29 mouse cellular contexts compared by ENCODE assay signal in the genomic region with DNA sequence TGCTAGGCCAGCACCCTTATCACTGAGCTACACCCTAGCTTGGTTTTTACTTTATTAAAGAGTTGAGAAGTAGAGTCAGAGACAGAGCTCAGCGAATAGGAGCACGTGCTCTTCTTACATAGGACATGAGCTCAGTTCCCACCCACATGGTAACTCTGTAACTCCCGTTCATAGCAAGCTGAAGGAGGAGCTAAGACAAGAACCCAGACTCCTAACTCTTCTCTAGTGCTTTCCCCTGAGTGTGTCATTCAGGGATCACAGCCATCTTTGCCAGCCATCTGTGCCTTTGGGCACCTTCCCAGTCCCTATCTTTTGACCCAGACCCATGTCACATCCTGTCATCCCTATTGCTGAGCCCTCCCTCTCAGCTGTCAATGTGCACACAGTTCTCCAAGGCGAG. TPM values are rescaled to one million over a fixed set of nuclear protein-coding genes. Genes with fewer than 3 reads are reported as not detected.
DNase-seq lines count a peak whose midpoint lies in the region; ATAC-seq lines count a peak whose summit lies in the region.
"Had no signal": no experiment of that assay in that cellular context is flagged by ENCODE, and none has a peak within 500 bp of the region (broad histone marks: within the 10 kb centered on the region; RNA-seq: fewer than 3 reads in every experiment).

No protein-coding gene starts in this region.

- no peak overlapping the region for H3K4me2 ChIP-seq in liver, embryonic 15.5 days
- H3K4me2 ChIP-seq in forebrain, embryonic 13.5 days = no peak overlapping the region
- H3K4me2 ChIP-seq in midbrain, embryonic 11.5 days = no peak overlapping the region
- H3K4me2 ChIP-seq in midbrain, embryonic 16.5 days (ENCODE audit: low read length) = no peak overlapping the region
- H3K4me2 ChIP-seq: heart, embryonic 15.5 days; hindbrain, embryonic 13.5 days; midbrain, embryonic 15.5 days had no signal

- no peaks in the 10 kb centered on the region for H3K27me3 ChIP-seq in liver, embryonic 15.5 days
- no peaks in the 10 kb centered on the region for H3K27me3 ChIP-seq in forebrain, embryonic 13.5 days
- no peaks in the 10 kb centered on the region for H3K27me3 ChIP-seq in midbrain, embryonic 11.5 days (ENCODE audit: control insufficient read depth, insufficient read depth, low read length)
- no peaks in the 10 kb centered on the region for H3K27me3 ChIP-seq in midbrain, embryonic 16.5 days (ENCODE audit: control insufficient read depth, insufficient read depth, low read depth, low read length)
- H3K27me3 ChIP-seq: heart, embryonic 15.5 days; hindbrain, embryonic 13.5 days; midbrain, embryonic 15.5 days had no signal

- DNase-seq in cerebellum, postnatal 14 days = peak; percentile 17 to 21
- DNase-seq in cerebellum, adult 9-10 months = no peak
- DNase-seq in liver = peak; percentile 38
- DNase-seq in spleen, postnatal 36 days (ENCODE audit: low spot score in 2 of 2) = peak; percentile 22 to 45
- DNase-seq in midbrain, embryonic 11.5 days (ENCODE audit: low spot score, missing footprints) = no peak
- DNase-seq: adrenal gland, adult 2 months; adrenal gland, postnatal 36 days; cerebellum, adult 8-10 months; gastrocnemius, postnatal 25 days; heart, adult 11 months; heart, postnatal 36 days; kidney, adult 8-10 months; kidney, postnatal 4 days; lung, postnatal 36 days; thymus, postnatal 14 days had no signal

- H3K27ac ChIP-seq in liver, embryonic 15.5 days (replicated peaks) = no peak overlapping the region
- H3K27ac ChIP-seq in forebrain, embryonic 13.5 days = no peak overlapping the region
- H3K27ac ChIP-seq in midbrain, embryonic 11.5 days (ENCODE audit: low read depth, low read length) = no peak overlapping the region
- no peak overlapping the region for H3K27ac ChIP-seq in midbrain, embryonic 16.5 days (ENCODE audit: low read length)
- H3K27ac ChIP-seq: heart, embryonic 10.5 days; heart, embryonic 15.5 days; hindbrain, embryonic 13.5 days; kidney, postnatal 0 days; midbrain, embryonic 15.5 days had no signal

- H3K36me3 ChIP-seq in liver, embryonic 15.5 days (replicated peaks) = no peaks in the 10 kb centered on the region
- no peaks in the 10 kb centered on the region for H3K36me3 ChIP-seq in forebrain, embryonic 13.5 days (ENCODE audit: poor library complexity, severe bottlenecking)
- H3K36me3 ChIP-seq in midbrain, embryonic 11.5 days (ENCODE audit: control insufficient read depth, insufficient read depth, low read length) = no peaks in the 10 kb centered on the region
- no peaks in the 10 kb centered on the region for H3K36me3 ChIP-seq in midbrain, embryonic 16.5 days (ENCODE audit: control insufficient read depth, insufficient read depth, low read length)
- H3K36me3 ChIP-seq: G1E; heart, embryonic 10.5 days; heart, embryonic 15.5 days; hindbrain, embryonic 13.5 days; midbrain, embryonic 15.5 days had no signal

- 36% methylated on average over 4 of the region's 4 CpGs for WGBS in liver, embryonic 15.5 days (ENCODE audit: insufficient replicate concordance)
- 86% methylated on average over 4 of the region's 4 CpGs for WGBS in forebrain, embryonic 13.5 days
- WGBS in midbrain, embryonic 11.5 days = 84% methylated on average over 4 of the region's 4 CpGs
- 91% methylated on average over 4 of the region's 4 CpGs for WGBS in midbrain, embryonic 16.5 days

- H3K9me3 ChIP-seq in liver, embryonic 15.5 days (replicated peaks) = no peaks in the 10 kb centered on the region
- no peaks in the 10 kb centered on the region for H3K9me3 ChIP-seq in forebrain, embryonic 13.5 days (replicated peaks)
- H3K9me3 ChIP-seq in midbrain, embryonic 11.5 days (ENCODE audit: control insufficient read depth, low read length) = no peaks in the 10 kb centered on the region
- H3K9me3 ChIP-seq in midbrain, embryonic 16.5 days (replicated peaks; ENCODE audit: control insufficient read depth, low read length, poor library complexity, severe bottlenecking) = no peaks in the 10 kb centered on the region
- H3K9me3 ChIP-seq: G1E; heart, embryonic 10.5 days; heart, embryonic 15.5 days; hindbrain, embryonic 13.5 days; midbrain, embryonic 15.5 days had no signal

- H3K9ac ChIP-seq in liver, embryonic 15.5 days = no peak overlapping the region
- H3K9ac ChIP-seq in forebrain, embryonic 13.5 days = no peak overlapping the region
- H3K9ac ChIP-seq in midbrain, embryonic 11.5 days (ENCODE audit: low read length) = no peak overlapping the region
- no peak overlapping the region for H3K9ac ChIP-seq in midbrain, embryonic 16.5 days (ENCODE audit: low read depth, low read length)
- H3K9ac ChIP-seq: heart, embryonic 15.5 days; hindbrain, embryonic 13.5 days; midbrain, embryonic 15.5 days had no signal

- peaks cover 38% of the 10 kb centered on the region for H3K4me1 ChIP-seq in liver, embryonic 15.5 days (replicated peaks)
- H3K4me1 ChIP-seq in forebrain, embryonic 13.5 days = no peaks in the 10 kb centered on the region
- no peaks in the 10 kb centered on the region for H3K4me1 ChIP-seq in midbrain, embryonic 11.5 days (ENCODE audit: control insufficient read depth, insufficient read depth, low read length)
- H3K4me1 ChIP-seq in midbrain, embryonic 16.5 days (ENCODE audit: control insufficient read depth, insufficient read depth, low read length) = no peaks in the 10 kb centered on the region
- H3K4me1 ChIP-seq: hindbrain, embryonic 13.5 days; midbrain, embryonic 15.5 days had no signal

- H3K4me3 ChIP-seq in liver, embryonic 15.5 days (replicated peaks) = no peak overlapping the region
- H3K4me3 ChIP-seq in forebrain, embryonic 13.5 days = no peak overlapping the region
- H3K4me3 ChIP-seq in midbrain, embryonic 11.5 days (ENCODE audit: low read depth, low read length) = no peak overlapping the region
- H3K4me3 ChIP-seq in midbrain, embryonic 16.5 days (ENCODE audit: low read depth, low read length) = no peak overlapping the region
- H3K4me3 ChIP-seq: heart, embryonic 10.5 days; heart, embryonic 15.5 days; hindbrain, embryonic 13.5 days; megakaryocyte, embryonic 14.5 days; midbrain, embryonic 15.5 days had no signal

- peak; percentile 78 for ATAC-seq in liver, embryonic 15.5 days (ENCODE audit: insufficient read depth)
- no peak for ATAC-seq in forebrain, embryonic 13.5 days
- ATAC-seq in midbrain, embryonic 11.5 days (ENCODE audit: low FRiP score) = no peak
- ATAC-seq in midbrain, embryonic 16.5 days = no peak
- ATAC-seq: forebrain, embryonic 14.5 days; intestine, embryonic 16.5 days; midbrain, embryonic 15.5 days had no signal

RNA-seq across cellular contexts. Expression of gene Fam110c, which starts 13.4 kb away (rescaled TPM):
- 2.2 and 2.8 TPM in 2 replicates for polyA plus RNA-seq in liver, embryonic 15.5 days (2015; fragmentation: Nextera tagmentation; extraction: Ambion mirVana)
- polyA plus RNA-seq in forebrain, embryonic 13.5 days (2015; fragmentation: Nextera tagmentation; extraction: Ambion mirVana) = 0.05 and 0.08 TPM in 2 replicates
- polyA plus RNA-seq in midbrain, embryonic 11.5 days (2014; fragmentation: Nextera tagmentation; extraction: Ambion mirVana) = 0.05 and 0.06 TPM in 2 replicates
- not detected in 2 replicates for polyA plus RNA-seq in midbrain, embryonic 16.5 days (2015; fragmentation: Nextera tagmentation; extraction: Ambion mirVana)
- polyA plus RNA-seq: brain, embryonic 14.5 days; cortical plate, adult 2 months; forebrain, embryonic 14.5 days; G1E had no signal

Comparison
In these comparisons a context has a peak if more than half of its experiments do, and no peak if none do; other contexts are left out.
1. DNase-seq: peak in cerebellum, postnatal 14 days (2 of 2), liver (single experiment) and spleen, postnatal 36 days (2 of 2); none in cerebellum, adult 9-10 months (single experiment) and midbrain, embryonic 11.5 days (single experiment).